Mouse (Mus musculus) liver, embryonic 16.5 days (tissue): ENCODE data around the gene Xcl1. TPM values are rescaled to one million over a fixed set of nuclear protein-coding genes. Genes with fewer than 3 reads are reported as not detected.
A peak's percentile ranks its signal among the peaks of the same experiment; 100 is the strongest.

ENCODE experiments used
- ATAC-seq: fragments of 200-750 bp; cut with Nextera tagmentation; 2 replicates; pipeline ENCODE4 v1.8.0; 2017; ENCODE audit warnings: low read depth, mild to moderate bottlenecking, moderate number of reproducible peaks, moderate library complexity
- H3K27ac ChIP-seq: fragments of 300-500 bp; sonication (generic); 2 replicates; pipeline ENCODE4 v1.5.1; 2014; ENCODE audit warnings: mild to moderate bottlenecking, low read length
- H3K27me3 ChIP-seq: fragments of 300-500 bp; sonication (generic); 2 replicates; pipeline ENCODE4 v1.6.1; 2014; ENCODE audit warnings: low read depth, low read length, mixed read lengths; ENCODE audit not compliant: control insufficient read depth, insufficient read depth
- H3K36me3 ChIP-seq: fragments of 300-500 bp; sonication (generic); 2 replicates; pipeline ENCODE4 v1.6.1; 2014; ENCODE audit warnings: mild to moderate bottlenecking; ENCODE audit not compliant: control insufficient read depth, insufficient read depth
- H3K4me1 ChIP-seq: fragments of 300-500 bp; sonication (generic); 2 replicates; pipeline ENCODE4 v1.6.1; 2014; ENCODE audit warnings: low read depth, low read length, mixed read lengths; ENCODE audit not compliant: control insufficient read depth
- H3K4me2 ChIP-seq: fragments of 300-500 bp; sonication (generic); 2 replicates; pipeline ENCODE4 v1.6.1; 2014; ENCODE audit warnings: low read depth, low read length, mixed read lengths
- H3K4me3 ChIP-seq: fragments of 300-500 bp; sonication (generic); 2 replicates; pipeline ENCODE4 v1.5.1; 2014; ENCODE audit warnings: low read depth, mild to moderate bottlenecking, low read length
- H3K9ac ChIP-seq: fragments of 300-500 bp; sonication (generic); 2 replicates; pipeline ENCODE4 v1.6.1; 2014; ENCODE audit warnings: low read depth, low read length
- H3K9me3 ChIP-seq: fragments of 300-500 bp; sonication (generic); replicated peaks from 2 replicates; pipeline ENCODE4 v1.6.1; 2016; ENCODE audit warnings: low read length; ENCODE audit not compliant: control insufficient read depth
- WGBS: fragments of 180-500 bp; shearing (Covaris S2); extraction: QIAGEN DNeasy Blood & Tissue Kit; methylation state at CpG from one replicate; pipeline ENCODE4 v1.1.7; 2014; ENCODE audit not compliant: insufficient replicate concordance; 5-methylcytosine and 5-hydroxymethylcytosine counted together
- polyA plus RNA-seq: library from polyadenylated mRNA; unstranded; fragments of >200 nt; fragmentation: Nextera tagmentation; extraction: Ambion mirVana; gene quantifications from 2 replicates; pipeline ENCODE4 v1.2.1, GENCODE M21; 2015

Xcl1 gene
- polyA plus RNA-seq, 1 experiment from 2014 or later, result not detected

DNA sequence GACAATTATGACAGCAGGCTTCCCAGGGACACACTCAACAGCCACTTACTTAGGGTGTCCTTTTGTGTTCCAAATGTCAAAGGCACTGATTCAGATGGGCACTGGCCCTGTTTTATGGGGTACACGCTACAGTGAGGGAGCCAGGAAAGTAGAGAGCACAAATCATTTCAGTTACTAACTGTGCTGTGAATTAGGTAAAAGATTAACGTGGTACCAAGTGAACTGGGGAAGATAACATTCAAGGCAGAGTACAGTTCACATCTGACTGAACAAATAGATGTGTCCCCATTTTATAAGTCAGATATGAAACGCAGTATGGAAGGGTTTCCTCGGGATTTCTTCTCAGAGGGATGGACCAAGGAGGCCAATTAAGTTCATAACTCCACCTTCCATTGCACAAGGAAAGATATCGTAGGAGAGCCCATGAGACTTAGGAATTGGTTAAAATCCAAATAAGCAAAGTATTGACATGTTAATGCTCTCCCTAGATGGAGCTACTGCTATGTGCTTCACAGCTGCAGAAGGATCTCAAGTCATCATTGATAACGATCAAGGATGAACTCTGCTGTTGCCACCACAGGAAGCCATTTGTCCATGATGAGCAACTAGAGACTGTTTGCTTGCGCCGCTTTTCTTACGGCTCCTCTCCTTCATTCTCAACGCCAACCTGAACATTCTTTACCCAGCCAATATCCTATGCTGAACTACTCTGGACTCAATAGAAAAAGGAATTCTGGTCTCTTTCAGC lies 1.7 kb downstream of the Xcl1 start:
- Histone ChIP-seq H3K4me1 (no peaks in the 10 kb centered on the region), H3K9me3 (no peaks in the 10 kb centered on the region), H3K9ac (no peak overlapping the region), H3K27me3 (no peaks in the 10 kb centered on the region), H3K4me2 (no peak overlapping the region), H3K36me3 (no peaks in the 10 kb centered on the region), H3K27ac (no peak overlapping the region), H3K4me3 (no peak overlapping the region)
- WGBS, result 61% methylated on average over 10 of the region's 10 CpGs
- no peak for ATAC-seq

DNA sequence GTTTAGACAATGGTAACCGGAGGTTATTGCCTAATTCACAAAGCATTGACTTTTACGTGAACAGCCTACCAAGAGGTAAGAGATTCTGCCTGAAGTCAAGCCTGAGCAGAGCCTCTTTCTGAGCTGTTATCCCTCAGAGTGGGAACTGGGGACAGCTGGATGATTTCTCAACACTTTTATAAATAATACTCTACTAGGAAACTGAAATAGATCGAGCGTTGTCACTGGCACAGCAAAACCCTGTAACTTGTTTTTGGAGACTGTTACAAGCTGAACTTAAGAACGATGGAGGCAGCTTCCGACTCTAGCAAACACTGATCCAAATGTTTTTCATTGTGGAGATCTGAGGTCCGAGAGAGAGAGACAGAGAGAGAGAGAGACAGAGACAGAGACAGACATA lies 4.2 kb downstream of the Xcl1 start:
- H3K9me3 ChIP-seq, result no peaks in the 10 kb centered on the region
- no peaks in the 10 kb centered on the region for H3K4me1 ChIP-seq
- H3K36me3 ChIP-seq, result no peaks in the 10 kb centered on the region
- H3K4me2 ChIP-seq, result no peak overlapping the region
- no peak overlapping the region for H3K4me3 ChIP-seq
- no peaks in the 10 kb centered on the region for H3K27me3 ChIP-seq
- no peak for ATAC-seq
- 75% methylated on average over 7 of the region's 7 CpGs for WGBS
- H3K9ac ChIP-seq, result no peak overlapping the region
- H3K27ac ChIP-seq, result no peak overlapping the region

DNA sequence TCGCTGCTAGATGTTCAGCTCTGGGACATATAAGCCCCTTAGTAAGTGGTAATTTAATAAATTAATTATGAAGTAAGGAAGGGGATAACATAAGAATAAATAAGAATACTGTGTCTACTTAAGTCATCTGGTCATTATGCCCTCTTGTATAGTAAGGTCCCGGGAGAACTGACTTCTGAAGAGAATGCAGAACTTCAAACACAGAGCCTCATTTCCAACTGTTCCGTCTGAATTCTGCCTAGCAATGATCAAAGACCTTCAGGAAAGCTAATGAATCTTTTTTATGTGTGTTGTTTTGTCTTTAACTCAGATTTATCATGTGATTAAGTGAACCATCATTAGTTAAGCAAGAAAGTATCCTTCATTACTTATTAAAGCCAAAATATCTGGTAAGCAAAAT lies 5.3 kb downstream of the Xcl1 start:
- H3K9me3 ChIP-seq, result no peaks in the 10 kb centered on the region
- no peak overlapping the region for H3K9ac ChIP-seq
- no peak overlapping the region for H3K27ac ChIP-seq
- WGBS, result 62% methylated on average over 3 of the region's 3 CpGs
- H3K4me2 ChIP-seq, result no peak overlapping the region
- no peak for ATAC-seq
- no peaks in the 10 kb centered on the region for H3K4me1 ChIP-seq
- H3K27me3 ChIP-seq, result no peaks in the 10 kb centered on the region
- no peak overlapping the region for H3K4me3 ChIP-seq
- H3K36me3 ChIP-seq, result no peaks in the 10 kb centered on the region

DNA sequence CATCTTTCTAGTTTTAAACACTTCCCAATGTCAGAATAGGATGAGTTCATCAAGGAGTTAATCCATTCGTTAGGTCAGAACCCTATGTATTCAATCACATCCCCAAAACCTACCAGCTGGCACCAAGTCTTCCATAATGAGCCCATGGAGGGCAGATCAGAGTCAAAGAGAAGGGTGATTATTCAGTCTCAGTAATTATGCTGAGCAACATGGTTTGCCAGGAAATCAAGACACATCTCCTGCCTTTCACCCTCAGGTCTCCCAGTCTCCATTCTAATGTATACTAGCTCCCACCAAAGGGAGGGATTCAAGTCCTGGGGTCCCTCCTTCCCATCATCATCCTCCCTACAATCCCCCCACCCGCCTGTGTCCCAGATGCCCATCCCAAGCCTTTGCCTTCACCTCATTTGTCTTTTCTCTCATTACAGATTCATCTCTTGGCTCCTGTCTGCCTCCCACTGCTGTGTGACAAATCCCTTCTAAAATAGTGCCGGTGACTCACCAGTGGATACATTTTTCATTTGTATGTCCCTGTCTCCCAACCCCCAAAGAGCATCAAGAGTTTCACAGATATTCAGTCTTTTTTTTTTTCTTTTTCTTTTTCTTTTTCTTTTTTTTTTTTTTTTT lies 8.7 kb downstream of the Xcl1 start:
- whole genome bisulfite sequencing, result 73% methylated on average over 3 of the region's 3 CpGs
- Histone ChIP-seq H3K27ac (no peak overlapping the region), H3K9me3 (no peaks in the 10 kb centered on the region), H3K36me3 (no peaks in the 10 kb centered on the region), H3K4me3 (no peak overlapping the region), H3K27me3 (no peaks in the 10 kb centered on the region), H3K4me1 (no peaks in the 10 kb centered on the region), H3K9ac (no peak overlapping the region), H3K4me2 (no peak overlapping the region)
- ATAC-seq, result no peak

DNA sequence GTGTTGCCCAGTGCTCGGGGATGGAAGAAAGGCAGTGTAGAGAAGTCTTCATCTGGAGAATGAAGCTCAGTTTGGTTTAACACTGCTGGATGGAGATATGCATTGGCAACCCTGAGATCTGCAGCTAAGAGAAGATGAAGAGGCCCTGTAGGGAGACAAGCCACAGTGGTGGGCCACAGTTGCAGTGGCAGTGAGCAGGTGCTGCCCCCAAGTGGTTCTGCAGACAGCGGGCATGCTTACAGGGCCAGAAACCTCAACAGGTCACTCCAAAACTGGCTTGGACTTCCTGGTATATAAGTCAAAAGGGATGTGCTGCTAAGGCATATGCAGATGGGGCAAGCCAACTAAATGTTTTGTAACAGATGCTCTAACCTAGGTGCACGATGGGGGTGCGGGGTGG lies 30.3 kb downstream of the Xcl1 start:
- H3K9me3 ChIP-seq, result no peaks in the 10 kb centered on the region
- no peaks in the 10 kb centered on the region for H3K4me1 ChIP-seq
- no peaks in the 10 kb centered on the region for H3K27me3 ChIP-seq
- no peak for ATAC-seq
- no peak overlapping the region for H3K4me3 ChIP-seq
- no peak overlapping the region for H3K4me2 ChIP-seq
- H3K36me3 ChIP-seq, result no peaks in the 10 kb centered on the region
- H3K9ac ChIP-seq, result no peak overlapping the region
- no peak overlapping the region for H3K27ac ChIP-seq
- WGBS, result 45% methylated on average over 4 of the region's 4 CpGs

DNA sequence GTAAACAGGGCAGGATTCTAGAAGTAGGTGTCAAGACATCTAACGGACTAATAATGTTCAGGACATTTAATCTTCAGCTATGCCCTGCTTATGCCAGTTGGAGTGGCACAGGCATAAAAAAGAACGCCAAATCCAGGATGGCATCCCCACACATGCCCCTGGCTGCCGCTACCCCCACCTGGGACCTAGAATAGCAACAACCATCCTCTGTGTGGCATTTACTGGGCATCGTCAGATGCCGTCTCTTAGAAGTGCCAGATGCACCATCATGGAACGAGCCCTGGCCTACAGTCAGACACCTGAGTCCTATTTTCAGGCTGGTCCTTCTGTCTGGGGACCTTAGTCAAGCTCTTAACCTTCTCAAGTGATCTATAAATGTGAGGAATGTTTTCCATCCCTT lies 34.6 kb downstream of the Xcl1 start:
- Histone ChIP-seq H3K27me3 (no peaks in the 10 kb centered on the region), H3K4me1 (no peaks in the 10 kb centered on the region), H3K36me3 (no peaks in the 10 kb centered on the region), H3K4me3 (no peak overlapping the region), H3K4me2 (no peak overlapping the region), H3K9ac (no peak overlapping the region), H3K9me3 (no peaks in the 10 kb centered on the region), H3K27ac (no peak overlapping the region)
- no peak for ATAC-seq
- WGBS, result 60% methylated on average over 6 of the region's 6 CpGs

DNA sequence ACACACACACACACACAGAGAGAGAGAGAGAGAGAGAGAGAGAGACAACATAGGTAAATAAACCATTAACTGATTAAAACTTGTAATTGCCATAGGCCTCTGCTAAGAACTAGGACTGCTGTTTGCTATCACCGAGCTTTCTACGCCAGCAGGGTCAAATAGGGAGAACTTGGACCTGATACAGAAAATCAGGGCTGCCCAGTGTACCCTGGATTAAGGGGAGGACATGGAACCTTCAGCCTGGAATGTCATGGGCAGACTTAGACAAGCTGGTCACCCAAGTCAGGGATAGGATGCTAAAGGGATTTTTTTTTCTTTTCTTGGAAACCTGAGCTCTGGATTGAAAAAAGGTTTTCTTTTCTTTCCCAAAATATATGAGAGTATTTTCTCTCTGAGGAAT lies 35.1 kb downstream of the Xcl1 start:
- H3K4me3 ChIP-seq, result no peak overlapping the region
- no peaks in the 10 kb centered on the region for H3K27me3 ChIP-seq
- no peaks in the 10 kb centered on the region for H3K36me3 ChIP-seq
- ATAC-seq, result no peak
- no peaks in the 10 kb centered on the region for H3K9me3 ChIP-seq
- no peak overlapping the region for H3K9ac ChIP-seq
- H3K4me1 ChIP-seq, result no peaks in the 10 kb centered on the region
- 74% methylated on average over 2 of the region's 2 CpGs for WGBS
- no peak overlapping the region for H3K4me2 ChIP-seq
- H3K27ac ChIP-seq, result no peak overlapping the region

DNA sequence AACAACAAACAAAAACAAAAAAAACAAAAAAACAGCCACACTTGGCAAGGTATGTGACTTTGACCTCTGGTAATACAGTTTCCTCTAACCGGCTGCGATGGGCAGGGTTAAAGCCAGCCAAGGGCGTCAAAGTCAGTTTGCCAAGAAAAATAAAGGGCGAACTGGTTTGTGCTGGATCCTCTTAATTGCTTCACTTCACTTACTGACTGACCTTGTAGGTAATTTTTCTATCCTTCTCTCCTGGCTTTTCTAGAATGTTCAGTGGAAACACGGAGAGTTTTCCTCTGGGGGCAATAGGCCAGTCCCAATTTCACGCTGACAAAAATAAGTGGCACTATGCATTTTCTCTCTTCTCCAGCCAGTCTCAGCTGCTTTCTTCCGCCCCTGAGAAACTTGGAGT lies 35.8 kb downstream of the Xcl1 start:
- peak overlapping the region; percentile 35 for H3K4me3 ChIP-seq
- no peaks in the 10 kb centered on the region for H3K36me3 ChIP-seq
- whole genome bisulfite sequencing, result 22% methylated on average over 7 of the region's 7 CpGs
- H3K27ac ChIP-seq, result no peak overlapping the region
- H3K9me3 ChIP-seq, result no peaks in the 10 kb centered on the region
- H3K4me2 ChIP-seq, result peak overlapping the region; percentile 51; the same call in 1 of the 2 replicates
- H3K27me3 ChIP-seq, result no peaks in the 10 kb centered on the region
- H3K9ac ChIP-seq, result no peak overlapping the region
- no peaks in the 10 kb centered on the region for H3K4me1 ChIP-seq
- no peak for ATAC-seq

DNA sequence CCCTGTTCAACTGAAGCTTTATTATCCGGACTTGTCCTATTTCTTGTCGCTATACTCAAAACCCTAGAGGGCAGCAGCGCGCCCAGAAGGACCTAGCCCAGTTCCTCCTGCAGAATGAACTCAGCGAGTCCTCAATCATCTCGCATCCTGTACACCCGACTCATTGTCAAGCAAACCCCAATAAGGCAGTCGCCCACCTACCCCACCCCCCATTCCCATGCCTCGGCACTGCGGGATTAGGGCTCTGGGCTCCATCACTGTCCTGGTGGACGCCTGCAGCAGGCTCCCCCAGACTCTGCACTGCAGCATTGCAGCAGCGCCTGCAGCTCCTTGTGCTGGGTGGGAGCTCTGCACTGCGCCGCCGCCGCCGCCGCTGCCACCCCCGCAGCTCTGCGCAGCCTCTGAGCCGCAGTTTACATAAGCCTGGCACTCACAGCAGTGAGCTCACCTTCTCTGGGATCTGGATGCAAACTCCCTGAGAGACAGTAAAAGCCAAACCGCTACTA lies 36.4 kb downstream of the Xcl1 start:
- Histone ChIP-seq H3K9ac (no peak overlapping the region), H3K36me3 (no peaks in the 10 kb centered on the region), H3K4me3 (peak overlapping the region; percentile 35), H3K4me1 (no peaks in the 10 kb centered on the region), H3K9me3 (no peaks in the 10 kb centered on the region), H3K27ac (no peak overlapping the region), H3K27me3 (no peaks in the 10 kb centered on the region), H3K4me2 (peak overlapping the region; percentile 51)
- ATAC-seq, result peak; percentile 70
- WGBS, result under 1% methylated on average over 22 of the region's 22 CpGs
